Mouse (Mus musculus) adrenal gland, adult 10 weeks (tissue): ENCODE results near the gene Arhgap30. TPM values are rescaled to one million over a fixed set of nuclear protein-coding genes. Genes with fewer than 3 reads are reported as not detected.

Experiments
- polyA plus RNA-seq: library from polyadenylated mRNA; stranded (reverse); fragments of 350-450 nt; fragmentation: Illumina TruSeq; extraction: RNeasy Lipid Tissue Mini Kit (QIAGEN cat#74804); gene quantifications from one replicate; pipeline ENCODE4 v1.2.3, GENCODE M21; 2014; ENCODE audit warnings: low read depth, low replicate concordance

Arhgap30 gene
- polyA plus RNA-seq = 3.5 TPM

GRCm38 (mm10) chr1:171388376-171389102, at the start of gene Arhgap30:
Gene Arhgap30, plus strand, starts transcription at chr1:171388954.

GRCm38 (mm10) chr1:171345225-171346094, 43.3 kb upstream of the Arhgap30 start, which contains the start of the genes Nit1 and Pfdn2:
Gene Nit1, minus strand, starts transcription at chr1:171345646.
Gene Pfdn2, plus strand, starts transcription at chr1:171345670.

GRCm38 (mm10) chr1:171360656-171361055, 28.1 kb upstream of the Arhgap30 start, which contains the start of gene Klhdc9:
Gene Klhdc9, minus strand, starts transcription at chr1:171360798.

GRCm38 (mm10) chr1:171369845-171370556, 18.8 kb upstream of the Arhgap30 start, which contains the start of gene Nectin4:
Gene Nectin4, plus strand, starts transcription at chr1:171370099.

GRCm38 (mm10) chr1:171410947-171411484, 22.3 kb downstream of the Arhgap30 start, which contains the start of gene Usf1:
Gene Usf1, plus strand, starts transcription at chr1:171411313.

GRCm38 (mm10) chr1:171418660-171419059, 29.9 kb downstream of the Arhgap30 start, which contains the start of gene Tstd1:
Gene Tstd1, plus strand, starts transcription at chr1:171418872.

GRCm38 (mm10) chr1:171437264-171438013, 48.7 kb downstream of the Arhgap30 start, which contains the start of gene F11r:
Gene F11r, plus strand, starts transcription at chr1:171437535.

Other genes starting within 250 kb of the Arhgap30 start
- gene Sdhc, start 238.4 kb upstream of the Arhgap30 start, polyA plus RNA-seq = 38.8 TPM
- gene Mpz, start 238.2 kb upstream of the Arhgap30 start, polyA plus RNA-seq = 0.41 TPM
- 23.7 TPM for gene Pcp4l1, start 192.7 kb upstream of the Arhgap30 start, polyA plus RNA-seq
- gene Nr1i3, start 175.0 kb upstream of the Arhgap30 start, polyA plus RNA-seq = not detected
- gene Tomm40l, start 166.4 kb upstream of the Arhgap30 start, polyA plus RNA-seq = 6.5 TPM
- not detected for gene Apoa2, start 163.9 kb upstream of the Arhgap30 start, polyA plus RNA-seq
- gene Fcer1g, start 154.6 kb upstream of the Arhgap30 start, polyA plus RNA-seq = 32.5 TPM
- 1.7 TPM for gene Adamts4, start 138.5 kb upstream of the Arhgap30 start, polyA plus RNA-seq
- gene Ndufs2, start 137.6 kb upstream of the Arhgap30 start, polyA plus RNA-seq = 150 TPM
- 5.5 TPM for gene B4galt3, start 118.6 kb upstream of the Arhgap30 start, polyA plus RNA-seq
- gene Ppox, start 107.8 kb upstream of the Arhgap30 start, polyA plus RNA-seq = 7.0 TPM
- 17.7 TPM for gene Usp21, start 101.0 kb upstream of the Arhgap30 start, polyA plus RNA-seq
- 132 TPM for gene Ufc1, start 93.9 kb upstream of the Arhgap30 start, polyA plus RNA-seq
- gene Dedd, start 59.8 kb upstream of the Arhgap30 start, polyA plus RNA-seq = 7.5 TPM
- 31.0 TPM for gene Nit1, start 43.3 kb upstream of the Arhgap30 start, polyA plus RNA-seq
- gene Pfdn2, start 43.3 kb upstream of the Arhgap30 start, polyA plus RNA-seq = 51.1 TPM
- gene Klhdc9, start 28.2 kb upstream of the Arhgap30 start, polyA plus RNA-seq = not detected
- not detected for gene Nectin4, start 18.9 kb upstream of the Arhgap30 start, polyA plus RNA-seq
- 2.9 TPM for gene Usf1, start 22.4 kb downstream of the Arhgap30 start, polyA plus RNA-seq
- gene Tstd1, start 29.9 kb downstream of the Arhgap30 start, polyA plus RNA-seq = not detected
- gene F11r, start 48.6 kb downstream of the Arhgap30 start, polyA plus RNA-seq = 20.3 TPM
- 2.4 TPM for gene Alyref2, start 114.5 kb downstream of the Arhgap30 start, polyA plus RNA-seq
- gene Itln1, start 146.3 kb downstream of the Arhgap30 start, polyA plus RNA-seq = not detected
- gene Cd244a, start 170.2 kb downstream of the Arhgap30 start, polyA plus RNA-seq = 0.70 TPM
- gene Ly9, start 218.5 kb downstream of the Arhgap30 start, polyA plus RNA-seq = 1.8 TPM